Mouse (Mus musculus) stomach, postnatal 0 days (tissue): ENCODE results near the gene Eif4g2.

Experiments used
- CTCF ChIP-seq: IDR thresholded peaks from 2 replicates; pipeline ENCODE4 v1.5.1; 2016; ENCODE audit warnings: antibody characterized with exemption, low read depth, mild to moderate bottlenecking, moderate library complexity
- EP300 ChIP-seq: optimal IDR thresholded peaks from 2 replicates; pipeline ENCODE3; 2016; ENCODE audit warnings: antibody characterized with exemption

GRCm38 (mm10) chr7:111095169-111095568 is 12.3 kb upstream of the Eif4g2 start:
- TF ChIP-seq CTCF: no peak
- no peak for TF ChIP-seq EP300
